Mouse (Mus musculus) ES-E14 (cell line): Measurements from ENCODE around the gene Metap1.

Source experiments
- CHD2 ChIP-seq: IDR thresholded peaks from 2 replicates; pipeline ENCODE4 v1.6.1; 2014; ENCODE audit warnings: mild to moderate bottlenecking, low read depth, low read length, inconsistent platforms
- HCFC1 ChIP-seq: IDR thresholded peaks from 2 replicates; pipeline ENCODE4 v1.6.1; 2012; ENCODE audit warnings: low read length, inconsistent platforms, borderline replicate concordance; ENCODE audit not compliant: insufficient read depth
- MAFK ChIP-seq: IDR thresholded peaks from 2 replicates; pipeline ENCODE4 v1.6.1; 2014; ENCODE audit warnings: mild to moderate bottlenecking, low read depth, low read length, inconsistent platforms; ENCODE audit not compliant: insufficient read depth
- ZNF384 ChIP-seq: IDR thresholded peaks from 2 replicates; pipeline ENCODE4 v1.6.1; 2012; ENCODE audit warnings: low read depth, low read length, inconsistent platforms

- no peak for TF ChIP-seq CHD2
- TF ChIP-seq ZNF384 = no peak
- no peak for TF ChIP-seq HCFC1
- TF ChIP-seq MAFK = no peak
These were observed 50.6 kb downstream of the Metap1 start for GRCm38 (mm10) chr3:138438716-138439115.
